Mouse (Mus musculus): ENCODE measurements at regions not wholly inside any gene's neighbourhood (a gene's known extent, or its start where the extent isn't known, plus 50 kb on each side); places are given as distances from the start of the nearest gene placed in this dataset.

DNA sequence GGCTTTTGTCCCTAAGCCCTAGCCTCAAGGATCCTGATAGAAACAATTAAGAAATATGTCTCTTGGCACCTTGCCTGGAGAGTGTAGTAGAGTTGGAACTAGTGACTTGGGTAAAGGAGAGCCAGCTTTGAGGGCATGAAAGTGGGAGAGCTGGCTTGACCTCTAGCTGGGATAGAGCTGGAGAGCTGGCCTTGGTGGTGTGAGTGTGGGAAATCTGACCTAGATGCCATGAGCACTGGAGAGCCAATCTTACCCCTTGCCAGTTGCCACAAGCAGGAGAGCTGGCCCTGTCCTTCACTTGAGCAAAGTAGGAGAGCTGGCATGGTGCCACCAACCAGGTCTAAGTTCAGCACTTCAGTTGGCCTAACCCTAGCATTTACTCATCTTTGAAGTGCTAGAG is 995.7 kb downstream of the Gsdmc2 start:
- TF ChIP-seq CTCF (IDR thresholded peaks at IDR 0.05; ENCODE audit: low read depth), result no peak
- TF ChIP-seq EP300 (IDR thresholded peaks at IDR 0.05; ENCODE audit: low read depth), result no peak
